Mouse (Mus musculus) neural tube, embryonic 14.5 days (tissue): ENCODE measurements around the gene Zdhhc1. TPM values are rescaled to one million over a fixed set of nuclear protein-coding genes. Genes with fewer than 3 reads are reported as not detected.

ENCODE experiments used
- ATAC-seq: fragments of 200-750 bp; cut with Nextera tagmentation; 2 replicates; pipeline ENCODE4 v1.8.0; 2017; ENCODE audit warnings: low read depth, mild to moderate bottlenecking, moderate TSS enrichment, moderate library complexity
- H3K27ac ChIP-seq: fragments of 300-500 bp; sonication (generic); 2 replicates; pipeline ENCODE4 v1.5.1; 2014; ENCODE audit warnings: low read depth, mild to moderate bottlenecking, control low read depth, low read length, moderate library complexity, mixed read lengths
- H3K27me3 ChIP-seq: fragments of 300-500 bp; sonication (generic); 2 replicates; pipeline ENCODE4 v1.6.1; 2014; ENCODE audit warnings: low read length; ENCODE audit not compliant: control insufficient read depth, insufficient read depth
- H3K36me3 ChIP-seq: fragments of 300-500 bp; sonication (generic); 2 replicates; pipeline ENCODE4 v1.6.1; 2014; ENCODE audit warnings: low read length, mixed read lengths; ENCODE audit not compliant: control insufficient read depth, insufficient read depth
- H3K4me1 ChIP-seq: fragments of 300-500 bp; sonication (generic); 2 replicates; pipeline ENCODE4 v1.6.1; 2014; ENCODE audit warnings: low read length; ENCODE audit not compliant: control insufficient read depth, insufficient read depth
- H3K4me2 ChIP-seq: fragments of 300-500 bp; sonication (generic); 2 replicates; pipeline ENCODE4 v1.6.1; 2014; ENCODE audit warnings: mild to moderate bottlenecking, low read depth, low read length, control low read depth
- H3K4me3 ChIP-seq: fragments of 300-500 bp; sonication (generic); 2 replicates; pipeline ENCODE4 v1.5.1; 2014; ENCODE audit warnings: low read depth, low read length, control low read depth, mixed read lengths
- H3K9ac ChIP-seq: fragments of 300-500 bp; sonication (generic); replicated peaks from 2 replicates; pipeline ENCODE4 v1.6.1; 2014; ENCODE audit warnings: low read depth, mild to moderate bottlenecking, control low read depth, low read length, mixed read lengths
- H3K9me3 ChIP-seq: fragments of 300-500 bp; sonication (generic); 2 replicates; pipeline ENCODE4 v1.6.1; 2016; ENCODE audit warnings: low read length; ENCODE audit not compliant: control insufficient read depth
- WGBS: fragments of 180-500 bp; shearing (Covaris S2); extraction: QIAGEN DNeasy Blood & Tissue Kit; methylation state at CpG from one replicate; pipeline ENCODE4 v1.1.7; 2014; 5-methylcytosine and 5-hydroxymethylcytosine counted together
- polyA plus RNA-seq: library from polyadenylated mRNA; unstranded; fragments of >200 nt; fragmentation: Nextera tagmentation; extraction: Ambion mirVana; gene quantifications from 2 replicates; pipeline ENCODE4 v1.2.1, GENCODE M21; 2014

Zdhhc1 gene
- polyA plus RNA-seq, 1 experiment from 2014 or later, result 32.5 TPM

DNA sequence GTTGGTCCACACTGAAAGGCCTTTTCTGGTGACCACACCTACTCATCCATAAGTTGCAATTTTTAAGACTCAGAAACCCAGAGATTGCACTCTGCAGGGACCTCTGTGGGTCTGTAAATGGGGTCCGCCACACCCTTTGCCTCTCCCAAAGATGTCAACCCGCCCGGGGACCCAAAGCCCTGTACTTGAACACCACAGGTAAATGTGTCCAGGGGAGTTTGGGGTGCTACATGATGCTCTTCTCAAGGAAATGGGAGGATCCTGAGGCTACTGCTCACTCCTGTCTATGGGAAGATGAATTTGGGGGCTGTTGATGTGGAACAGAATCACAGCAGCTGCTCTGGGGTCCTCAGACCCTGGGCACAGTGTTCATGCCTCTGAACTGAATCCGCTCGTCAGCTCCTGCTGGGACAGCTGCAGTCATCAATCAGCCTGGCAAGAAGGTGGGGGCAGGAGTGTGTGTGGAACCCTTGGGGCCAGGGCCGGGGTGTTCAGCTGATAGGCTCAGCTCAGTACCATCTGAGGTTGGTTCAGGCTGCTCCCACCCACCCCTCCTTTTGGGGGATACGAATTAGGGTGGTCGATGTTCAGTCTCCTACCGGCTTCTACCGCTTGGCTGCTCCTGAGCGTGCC lies 25.9 kb downstream of the Zdhhc1 start:
- 14% methylated on average over 11 of the region's 11 CpGs for WGBS
- peak overlapping the region; percentile 42 for H3K4me3 ChIP-seq
- H3K27ac ChIP-seq, result peak overlapping the region; percentile 77
- ATAC-seq, result peak; percentile 76
- peak overlapping the region; percentile 64 for H3K9ac ChIP-seq
- H3K36me3 ChIP-seq, result 0 out of 2 replicates have a peak, but pooled peaks cover 4% of the 10 kb centered on the region
- no peaks in the 10 kb centered on the region for H3K27me3 ChIP-seq
- peak overlapping the region; percentile 69 for H3K4me2 ChIP-seq
- H3K9me3 ChIP-seq, result no peaks in the 10 kb centered on the region
- H3K4me1 ChIP-seq, result peaks cover 31% of the 10 kb centered on the region

DNA sequence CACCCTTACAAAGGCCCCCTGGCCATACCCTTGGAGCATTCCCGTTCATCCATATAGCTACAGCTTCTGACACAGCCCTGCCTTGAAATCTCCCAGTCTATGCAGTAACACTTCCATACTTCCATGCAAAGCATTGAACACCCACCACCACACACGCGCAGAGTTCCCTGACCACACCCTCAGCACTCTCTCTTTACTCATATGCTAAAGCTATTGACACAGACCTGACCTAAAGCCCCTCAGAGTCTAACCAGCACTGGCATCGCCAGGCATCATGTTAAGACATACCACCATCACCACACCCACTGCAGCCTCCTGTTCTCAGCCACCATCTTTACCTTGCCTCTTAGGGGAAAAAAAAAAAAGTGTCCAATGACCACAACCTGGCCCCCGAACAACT lies 26.4 kb downstream of the Zdhhc1 start:
- peak overlapping the region; percentile 69 for H3K4me2 ChIP-seq
- WGBS, result 54% methylated on average over 5 of the region's 5 CpGs
- H3K9ac ChIP-seq, result peak overlapping the region; percentile 64
- peak overlapping the region; percentile 77 for H3K27ac ChIP-seq
- H3K9me3 ChIP-seq, result no peaks in the 10 kb centered on the region
- H3K27me3 ChIP-seq, result no peaks in the 10 kb centered on the region
- H3K4me3 ChIP-seq, result peak overlapping the region; percentile 42
- H3K4me1 ChIP-seq, result peaks cover 29% of the 10 kb centered on the region
- H3K36me3 ChIP-seq, result 0 out of 2 replicates have a peak, but pooled peaks cover 3% of the 10 kb centered on the region
- ATAC-seq, result no peak

GRCm38 (mm10) chr8:105469816-105470215 lies 26.9 kb downstream of the Zdhhc1 start:
- peaks cover 26% of the 10 kb centered on the region for H3K4me1 ChIP-seq
- ATAC-seq, result no peak
- H3K27ac ChIP-seq, result peak overlapping the region; percentile 77
- H3K4me3 ChIP-seq, result peak overlapping the region; percentile 42
- H3K9ac ChIP-seq, result peak overlapping the region; percentile 39; the same call in 1 of the 2 replicates
- H3K27me3 ChIP-seq, result no peaks in the 10 kb centered on the region
- H3K9me3 ChIP-seq, result no peaks in the 10 kb centered on the region
- WGBS, result 59% methylated on average over 5 of the region's 5 CpGs
- H3K4me2 ChIP-seq, result peak overlapping the region; percentile 69
- 0 out of 2 replicates have a peak, but pooled peaks cover 3% of the 10 kb centered on the region for H3K36me3 ChIP-seq

- H3K4me3 ChIP-seq, result peak overlapping the region; percentile 42; the same call in 1 of the 2 replicates
- H3K36me3 ChIP-seq, result 0 out of 2 replicates have a peak, but pooled peaks cover 3% of the 10 kb centered on the region
- no peaks in the 10 kb centered on the region for H3K9me3 ChIP-seq
- H3K4me1 ChIP-seq, result peaks cover 21% of the 10 kb centered on the region
- H3K9ac ChIP-seq, result peak overlapping the region; percentile 39
- WGBS, result 17% methylated on average over 6 of the region's 6 CpGs
- peak overlapping the region; percentile 77 for H3K27ac ChIP-seq
- peak; percentile 54; the same call in 1 of the 2 replicates for ATAC-seq
- no peaks in the 10 kb centered on the region for H3K27me3 ChIP-seq
- H3K4me2 ChIP-seq, result peak overlapping the region; percentile 69
Observed at GRCm38 (mm10) chr8:105469041-105469695, 27.5 kb downstream of the Zdhhc1 start.

DNA sequence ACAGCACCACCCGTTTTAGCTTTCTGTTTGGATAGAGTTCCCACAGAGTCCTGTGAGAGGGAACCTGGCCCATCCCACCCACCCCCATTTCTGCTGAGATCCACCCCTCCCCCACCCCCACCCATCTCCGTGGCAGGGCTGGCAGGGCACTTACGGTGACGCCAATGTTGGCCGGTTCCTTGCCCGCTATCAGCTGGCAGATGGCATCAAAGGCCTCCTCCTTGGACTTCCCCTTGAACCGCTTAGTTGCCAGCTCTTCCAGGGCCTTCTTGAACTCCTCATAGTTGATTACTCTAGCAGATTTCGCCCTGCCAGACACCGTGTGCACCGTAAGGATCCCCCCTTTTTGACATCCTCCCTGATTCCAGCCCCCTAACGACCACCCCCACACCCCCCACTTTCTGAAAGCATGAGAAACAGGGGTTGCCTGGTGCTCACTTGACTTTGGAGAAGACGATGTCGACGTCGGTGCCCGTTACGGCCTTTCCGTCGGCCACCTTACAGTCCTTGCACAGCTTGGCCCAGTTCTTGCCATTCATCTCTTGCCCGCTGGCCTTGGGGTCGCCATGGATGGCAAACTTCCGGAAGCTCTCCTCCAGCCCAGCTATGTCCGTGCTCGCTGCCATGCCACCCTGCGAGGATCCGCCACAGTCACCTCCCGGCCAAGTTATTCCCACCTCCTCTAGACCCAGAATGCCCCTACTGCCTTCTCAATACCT lies 28.5 kb downstream of the Zdhhc1 start:
- Histone ChIP-seq H3K9me3 (no peaks in the 10 kb centered on the region), H3K4me2 (no peak overlapping the region), H3K4me1 (peaks cover 23% of the 10 kb centered on the region), H3K36me3 (0 out of 2 replicates have a peak, but pooled peaks cover 3% of the 10 kb centered on the region), H3K4me3 (no peak overlapping the region), H3K27me3 (no peaks in the 10 kb centered on the region), H3K9ac (no peak overlapping the region), H3K27ac (no peak overlapping the region; the same call in 1 of the 2 replicates)
- no peak for ATAC-seq
- WGBS, result 91% methylated on average over 27 of the region's 27 CpGs

DNA sequence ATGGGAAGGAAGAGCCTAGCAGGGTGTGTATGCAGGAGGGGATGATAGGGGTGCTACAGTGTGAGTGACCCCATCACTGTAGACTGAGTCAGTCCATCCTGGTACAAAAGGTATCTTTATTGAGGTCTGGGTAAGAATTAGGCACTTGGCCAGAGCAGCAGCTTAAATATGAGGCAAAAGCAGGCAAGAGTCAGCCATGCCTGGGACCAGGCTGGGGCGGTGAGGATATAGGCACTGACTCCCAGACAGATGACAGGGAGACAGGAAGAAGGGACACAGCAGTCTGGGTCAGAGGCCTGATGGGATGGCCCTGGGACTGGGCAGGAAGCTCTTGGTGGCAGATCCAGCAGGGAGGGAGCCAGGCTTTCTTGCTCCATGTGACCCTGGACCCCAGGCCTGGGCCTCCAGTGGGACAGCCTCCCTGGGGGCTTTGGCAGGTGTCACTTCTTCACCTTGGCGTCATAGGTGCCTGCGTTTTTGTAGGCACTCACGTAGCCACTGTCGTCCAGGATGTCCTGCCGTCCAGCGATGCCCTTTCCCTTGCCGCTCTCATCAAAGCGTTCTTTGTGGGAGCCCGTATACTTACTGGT lies 29.2 kb downstream of the Zdhhc1 start:
- 93% methylated on average over 10 of the region's 10 CpGs for WGBS
- no peak for ATAC-seq

DNA sequence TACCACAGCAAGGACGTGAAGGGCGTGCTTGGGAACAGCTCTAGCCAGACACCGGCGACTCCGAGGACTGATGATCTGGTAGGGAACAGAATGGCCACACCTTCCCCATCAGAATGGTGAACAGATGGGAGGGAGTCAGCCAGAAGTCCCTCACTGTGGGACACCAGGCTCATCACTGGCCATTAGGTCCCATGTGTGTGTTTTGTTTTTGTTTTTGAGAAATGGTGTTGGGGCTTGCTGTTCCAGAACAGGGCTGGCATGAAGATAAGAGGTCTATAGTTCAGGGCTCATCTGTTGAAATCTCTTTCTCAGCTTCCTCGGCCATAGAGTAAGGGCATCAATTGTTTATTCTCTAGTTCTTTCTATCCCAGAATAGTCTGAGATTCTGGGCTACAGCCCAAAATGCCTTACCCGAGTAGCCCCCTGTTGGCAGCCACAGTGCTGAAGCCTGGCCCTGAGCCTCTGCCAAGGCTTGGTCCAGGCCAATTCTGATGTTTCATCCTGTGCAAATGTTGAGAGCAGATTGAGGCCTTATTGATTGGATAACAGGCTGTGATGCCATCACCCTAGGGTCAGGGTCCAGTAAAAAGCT lies 29.9 kb downstream of the Zdhhc1 start:
- 66% methylated on average over 7 of the region's 7 CpGs for WGBS
- Histone ChIP-seq H3K9ac (no peak overlapping the region), H3K36me3 (0 out of 2 replicates have a peak, but pooled peaks cover 3% of the 10 kb centered on the region), H3K9me3 (no peaks in the 10 kb centered on the region), H3K4me1 (peaks cover 23% of the 10 kb centered on the region), H3K27me3 (no peaks in the 10 kb centered on the region), H3K4me3 (no peak overlapping the region), H3K4me2 (no peak overlapping the region), H3K27ac (peak overlapping the region; percentile 56; the same call in 1 of the 2 replicates)
- no peak for ATAC-seq

More for the DNA sequence above, 29.2 kb downstream of the Zdhhc1 start:
- Histone ChIP-seq H3K36me3 (0 out of 2 replicates have a peak, but pooled peaks cover 3% of the 10 kb centered on the region), H3K4me1 (peaks cover 23% of the 10 kb centered on the region), H3K27ac (peak overlapping the region; percentile 44; the same call in 1 of the 2 replicates), H3K27me3 (no peaks in the 10 kb centered on the region), H3K4me3 (no peak overlapping the region), H3K9ac (no peak overlapping the region), H3K9me3 (no peaks in the 10 kb centered on the region), H3K4me2 (no peak overlapping the region)

DNA sequence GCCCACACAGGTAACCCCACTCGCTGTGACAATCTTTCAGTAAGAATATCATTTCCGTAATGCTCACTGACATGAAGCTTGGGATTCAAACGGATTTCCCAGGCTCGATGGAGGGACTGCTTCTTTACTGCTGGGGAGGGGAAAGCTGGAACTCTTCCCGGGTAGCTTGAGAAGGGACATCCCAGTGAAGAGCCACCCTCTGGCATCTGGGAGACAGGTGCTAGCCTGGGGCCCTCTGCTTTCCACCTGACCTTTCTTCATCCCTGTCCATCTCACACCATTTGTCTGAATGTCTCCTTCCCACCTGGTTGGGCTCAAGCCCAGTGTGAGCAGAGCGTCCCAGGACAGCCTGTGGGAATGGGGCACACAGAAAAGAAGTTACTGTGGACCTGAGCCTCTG lies 30.5 kb downstream of the Zdhhc1 start:
- H3K27ac ChIP-seq, result peak overlapping the region; percentile 56
- H3K36me3 ChIP-seq, result 0 out of 2 replicates have a peak, but pooled peaks cover 3% of the 10 kb centered on the region
- no peaks in the 10 kb centered on the region for H3K9me3 ChIP-seq
- WGBS, result 86% methylated on average over 6 of the region's 6 CpGs
- H3K27me3 ChIP-seq, result no peaks in the 10 kb centered on the region
- H3K9ac ChIP-seq, result no peak overlapping the region
- peaks cover 23% of the 10 kb centered on the region for H3K4me1 ChIP-seq
- H3K4me3 ChIP-seq, result no peak overlapping the region
- H3K4me2 ChIP-seq, result no peak overlapping the region
- ATAC-seq, result no peak
